Comparison of ENCODE assay signal across 30 mouse cellular contexts in genomic region chr6:31576151-31576550, GRCm38 (mm10). TPM values are rescaled to one million over a fixed set of nuclear protein-coding genes. Genes with fewer than 3 reads are reported as not detected.
DNase-seq lines count a peak whose midpoint lies in the region; ATAC-seq and TF ChIP-seq lines count a peak whose summit lies in the region.
"Had no signal": no experiment of that assay in that cellular context is flagged by ENCODE, and none has a peak within 500 bp of the region (broad histone marks: within the 10 kb centered on the region; RNA-seq: fewer than 3 reads in every experiment).

No protein-coding gene starts in this region.

- no peak for DNase-seq in frontal cortex, postnatal 25 days (ENCODE audit: low spot score in 2 of 2)
- peak; percentile 53 to 56 for DNase-seq in left cerebral cortex, adult 18-20 months (ENCODE audit: low spot score in 2 of 2)
- DNase-seq in left cerebral cortex, postnatal 10 days (ENCODE audit: extremely low spot score in 1 of 2, low spot score in 2 of 2) = no peak
- DNase-seq in testis, postnatal 14 days (ENCODE audit: low spot score) = no peak
- no peak for DNase-seq in lung, postnatal 14 days
- DNase-seq: adrenal gland, postnatal 10 days; cerebellum, adult 11-12 months; cerebellum, adult 9-11 months; embryo, embryonic 11 days; gastrocnemius, postnatal 36 days; heart, adult 18-20 months; heart, postnatal 36 days; kidney, adult 9 months; kidney, postnatal 10 days; liver; lung, adult 2 months; lung, postnatal 10 days; midbrain, embryonic 14.5 days; thymus, adult 2 months; thymus, postnatal 36 days had no signal

- no peaks in the 10 kb centered on the region for H3K27me3 ChIP-seq in testis, adult 2 months (ENCODE audit: control insufficient read depth, insufficient read depth, low read length)
- H3K27me3 ChIP-seq: embryonic facial prominence, embryonic 12.5 days; hindbrain, embryonic 13.5 days; Patski; stomach, embryonic 15.5 days had no signal

- intact Hi-C loops in left cerebral cortex, postnatal 10 days (cut with DNase I) = no loop called here

- no peak overlapping the region for H3K27ac ChIP-seq in testis, adult 2 months (ENCODE audit: control insufficient read depth, insufficient read depth, low read depth, low read length)
- H3K27ac ChIP-seq: embryonic facial prominence, embryonic 12.5 days; hindbrain, embryonic 13.5 days; liver, embryonic 14.5 days; stomach, embryonic 15.5 days had no signal

- H3K36me3 ChIP-seq in testis, adult 2 months (ENCODE audit: control insufficient read depth, insufficient read depth, low read length) = no peaks in the 10 kb centered on the region
- H3K36me3 ChIP-seq: embryonic facial prominence, embryonic 12.5 days; G1E; hindbrain, embryonic 13.5 days; stomach, embryonic 15.5 days had no signal

- ATAC-seq in frontal cortex, adult (ENCODE audit: low TSS enrichment) = peak; percentile 83
- ATAC-seq: forebrain, embryonic 14.5 days; intestine, embryonic 16.5 days; Patski had no signal

- TF ChIP-seq CTCF in testis, adult 2 months (IDR thresholded peaks at IDR 0.05; ENCODE audit: control insufficient read depth, insufficient read depth, insufficient replicate concordance, low read depth, low read length) = no peak

- no peak for TF ChIP-seq POLR2A in testis, adult 2 months (IDR thresholded peaks at IDR 0.05; ENCODE audit: control insufficient read depth, low read depth, low read length)

- peaks cover 8% of the 10 kb centered on the region for H3K4me1 ChIP-seq in testis, adult 2 months (ENCODE audit: control insufficient read depth, insufficient read depth, low read length)
- H3K4me1 ChIP-seq: embryonic facial prominence, embryonic 12.5 days; hindbrain, embryonic 13.5 days; stomach, embryonic 15.5 days had no signal

- peak overlapping the region; percentile 37 for H3K4me3 ChIP-seq in testis, adult 2 months (ENCODE audit: control insufficient read depth, low read depth, low read length)
- H3K4me3 ChIP-seq: embryonic facial prominence, embryonic 12.5 days; hindbrain, embryonic 13.5 days; stomach, embryonic 15.5 days had no signal

RNA-seq across cellular contexts. Expression of gene Podxl, which starts 12.4 kb away (rescaled TPM):
- 10 to 100 TPM; 20.3 to 22.7 TPM for total RNA-seq in left cerebral cortex, adult 18-20 months (2021)
- total RNA-seq in left cerebral cortex, postnatal 10 days (2021) = 10 to 100 TPM; 13.3 to 15.7 TPM
- 2.1 and 2.2 TPM in 2 replicates for polyA plus RNA-seq in testis, adult 2 months (2012; rRNA removed)

Comparison
In these comparisons a context has a peak if more than half of its experiments do, and no peak if none do; other contexts are left out.
1. DNase-seq: peak in left cerebral cortex, adult 18-20 months (2 of 2); none in frontal cortex, postnatal 25 days (0 of 2), left cerebral cortex, postnatal 10 days (0 of 2), testis, postnatal 14 days (single experiment) and lung, postnatal 14 days (single experiment).